Mouse (Mus musculus) small intestine, adult 2 months (tissue): ENCODE data around the gene Hic1.

ENCODE experiments used
- CTCF ChIP-seq: fragments of 200-500 bp; IDR thresholded peaks from 2 replicates; pipeline ENCODE4 v1.5.1; 2012; ENCODE audit warnings: low read depth, mild to moderate bottlenecking, control low read depth, inconsistent platforms, low read length, moderate library complexity, mixed read lengths; ENCODE audit not compliant: insufficient replicate concordance, insufficient read length; ENCODE audit errors: extremely low read depth
- POLR2A ChIP-seq: fragments of 200-500 bp; IDR thresholded peaks from 2 replicates; pipeline ENCODE4 v1.6.1; 2012; ENCODE audit warnings: low read depth, mild to moderate bottlenecking, control low read depth, inconsistent platforms, low read length, moderate library complexity

- TF ChIP-seq POLR2A (no peak), CTCF (no peak)
Observed at GRCm38 (mm10) chr11:75178011-75178410, 8.7 kb upstream of the Hic1 start.
